Mouse (Mus musculus) liver, adult (tissue): ENCODE measurements around the gene Aoc1.

Source experiments
- GATA4 ChIP-seq: IDR thresholded peaks from 2 replicates; pipeline ENCODE4 v1.6.1; 2014; ENCODE audit warnings: mild to moderate bottlenecking, low read length; ENCODE audit not compliant: insufficient replicate concordance

Gene Aoc1

DNA sequence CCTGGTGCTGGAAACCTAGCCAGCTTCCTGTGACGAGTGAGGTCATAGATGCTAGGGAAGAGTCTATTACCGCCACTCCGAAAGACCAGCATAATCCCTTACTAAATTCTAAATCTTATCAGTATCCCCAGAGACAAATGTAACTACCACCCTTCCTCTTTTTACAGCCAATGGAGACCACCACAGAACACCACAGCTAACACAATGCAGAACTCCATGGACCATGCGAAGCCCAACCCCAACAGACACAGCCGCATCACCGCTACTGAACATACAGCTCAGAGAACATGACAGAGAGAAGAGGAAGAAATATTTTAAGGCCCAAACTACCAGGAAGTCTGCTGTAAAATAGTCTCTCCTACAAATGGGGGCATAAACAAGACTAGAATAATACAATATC lies 78.9 kb downstream of the Aoc1 start:
- no peak for TF ChIP-seq GATA4

GRCm38 (mm10) chr6:48953220-48953619 lies 80.5 kb downstream of the Aoc1 start:
- TF ChIP-seq GATA4, result no peak

DNA sequence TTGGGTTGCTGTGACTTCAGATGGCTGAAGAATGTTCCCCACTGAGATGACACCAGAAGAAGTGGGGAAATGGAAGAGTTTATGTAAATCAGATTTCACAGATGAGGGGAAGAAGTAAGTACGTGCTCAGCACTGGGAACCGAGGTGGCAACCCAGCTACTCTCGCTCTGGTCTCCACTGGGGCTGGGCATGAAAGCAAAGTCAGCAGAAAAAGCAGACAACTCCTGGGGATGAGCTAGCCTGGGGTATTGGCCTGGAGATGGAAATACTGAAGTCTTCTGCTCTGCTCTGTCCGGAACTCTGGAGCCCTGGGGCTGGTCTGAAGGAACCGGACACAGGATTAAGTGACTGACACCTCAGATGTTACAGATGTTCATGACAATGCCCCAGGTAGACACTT lies 81.5 kb downstream of the Aoc1 start:
- no peak for TF ChIP-seq GATA4

DNA sequence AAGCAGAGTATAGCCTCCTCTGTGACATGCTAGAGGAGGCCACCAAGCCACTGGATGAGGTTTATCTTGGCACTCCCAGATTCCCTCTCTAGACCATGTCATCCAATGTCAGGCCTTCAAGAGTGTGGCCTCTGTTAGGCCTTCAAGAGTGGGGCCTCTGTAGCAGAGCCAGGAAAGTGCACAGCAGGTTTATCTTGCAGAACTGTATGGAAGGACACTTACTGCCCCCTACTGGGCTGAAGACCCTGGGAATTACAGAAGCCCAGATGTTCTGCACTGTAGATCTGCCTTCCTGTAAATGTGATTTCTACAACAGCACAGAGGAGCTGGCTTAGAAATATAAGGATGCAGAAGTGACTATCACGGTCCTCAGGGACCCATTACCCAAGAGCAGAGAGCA lies 82.2 kb downstream of the Aoc1 start:
- no peak for TF ChIP-seq GATA4

- TF ChIP-seq GATA4, result no peak
These were observed 84.1 kb downstream of the Aoc1 start for GRCm38 (mm10) chr6:48956785-48957184.

- TF ChIP-seq GATA4, result no peak
These were observed 85.4 kb downstream of the Aoc1 start for GRCm38 (mm10) chr6:48958053-48958452.
